Mouse (Mus musculus) embryonic facial prominence, embryonic 14.5 days (tissue): ENCODE measurements around the gene Pam16. TPM values are rescaled to one million over a fixed set of nuclear protein-coding genes. Genes with fewer than 3 reads are reported as not detected.
"Not testable (repeated sequence)": the region's sequence is repeated elsewhere in the genome, so short reads cannot be mapped to it uniquely, and the experiment has no call there.

ENCODE experiments used
- ATAC-seq: fragments of 200-750 bp; cut with Nextera tagmentation; 2 replicates; pipeline ENCODE4 v1.8.0; 2017; ENCODE audit warnings: low read depth, moderate number of reproducible peaks, moderate TSS enrichment
- DNase-seq: peaks from one replicate; pipeline ENCODE4 v3.0.0-alpha.2; 2015; ENCODE audit warnings: low spot score
- H3K27ac ChIP-seq: fragments of 300-500 bp; sonication (generic); replicated peaks from 2 replicates; pipeline ENCODE4 v1.5.1; 2014; ENCODE audit warnings: low read depth, mild to moderate bottlenecking, low read length, moderate library complexity
- H3K27me3 ChIP-seq: fragments of 300-500 bp; sonication (generic); replicated peaks from 2 replicates; pipeline ENCODE4 v1.6.1; 2014; ENCODE audit warnings: low read length; ENCODE audit not compliant: control insufficient read depth, insufficient read depth
- H3K36me3 ChIP-seq: fragments of 300-500 bp; sonication (generic); 2 replicates; pipeline ENCODE4 v1.6.1; 2014; ENCODE audit warnings: low read length, mixed read lengths; ENCODE audit not compliant: control insufficient read depth, insufficient read depth
- H3K4me1 ChIP-seq: fragments of 300-500 bp; sonication (generic); 2 replicates; pipeline ENCODE4 v1.6.1; 2014; ENCODE audit warnings: antibody characterized with exemption, low read length; ENCODE audit not compliant: control insufficient read depth, insufficient read depth
- H3K4me2 ChIP-seq: fragments of 300-500 bp; sonication (generic); 2 replicates; pipeline ENCODE4 v1.6.1; 2014; ENCODE audit warnings: low read depth, mild to moderate bottlenecking, low read length, moderate library complexity, mixed read lengths
- H3K4me3 ChIP-seq: fragments of 300-500 bp; sonication (generic); 2 replicates; pipeline ENCODE4 v1.5.1; 2014; ENCODE audit warnings: low read depth, mild to moderate bottlenecking, low read length
- H3K9ac ChIP-seq: fragments of 300-500 bp; sonication (generic); 2 replicates; pipeline ENCODE4 v1.6.1; 2014; ENCODE audit warnings: low read depth, mild to moderate bottlenecking, low read length, moderate library complexity, mixed read lengths
- H3K9me3 ChIP-seq: fragments of 300-500 bp; sonication (generic); 2 replicates; pipeline ENCODE4 v1.6.1; 2016; ENCODE audit warnings: low read length; ENCODE audit not compliant: control insufficient read depth
- WGBS: fragments of 180-500 bp; shearing (Covaris S2); extraction: QIAGEN DNeasy Blood & Tissue Kit; methylation state at CpG from one replicate; pipeline ENCODE4 v1.1.7; 2014; 5-methylcytosine and 5-hydroxymethylcytosine counted together
- polyA plus RNA-seq: library from polyadenylated mRNA; unstranded; fragments of >200 nt; fragmentation: Nextera tagmentation; extraction: Ambion mirVana; gene quantifications from 2 replicates; pipeline ENCODE4 v1.2.1, GENCODE M21; 2014

Gene Pam16
- polyA plus RNA-seq, 1 experiment from 2014 or later: 90.9 TPM

DNA sequence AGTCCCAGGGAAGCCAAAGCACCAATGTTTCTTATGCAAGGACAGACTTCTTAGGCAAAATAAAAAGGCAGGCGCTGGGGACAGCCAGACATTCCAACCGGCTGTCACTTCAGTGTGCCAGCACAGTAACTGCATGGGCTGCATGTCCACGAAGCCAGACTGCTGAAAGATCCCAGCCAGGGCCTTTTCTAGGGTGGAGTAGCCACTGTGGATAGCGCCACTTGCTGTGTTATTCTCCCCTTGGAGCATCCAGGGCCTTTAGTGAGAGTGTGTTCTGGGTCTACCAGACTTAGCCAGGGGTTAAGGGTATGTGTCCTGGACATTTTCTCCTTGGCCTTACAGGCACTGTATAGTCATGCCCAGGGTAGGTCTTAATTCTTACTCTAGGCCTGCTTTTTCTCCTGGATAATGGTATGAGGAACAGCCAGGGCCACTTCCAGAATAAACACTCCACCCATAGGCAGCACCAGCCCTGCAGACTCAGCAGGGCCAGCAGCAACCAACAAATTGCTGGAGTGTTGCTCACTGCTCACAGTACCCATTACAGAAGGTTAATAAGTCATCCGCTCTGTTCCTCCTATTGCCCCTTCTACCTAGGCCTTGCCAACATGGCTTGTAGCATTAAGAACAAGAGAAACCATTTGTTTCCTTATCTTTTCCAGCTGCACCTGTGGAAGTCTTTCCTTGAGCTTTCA is 37.1 kb downstream of the Pam16 start:
- Histone ChIP-seq H3K27me3 (no peaks in the 10 kb centered on the region), H3K27ac (peak overlapping the region; percentile 93), H3K36me3 (peaks cover 14% of the 10 kb centered on the region), H3K9ac (peak overlapping the region; percentile 69), H3K4me3 (no peak overlapping the region), H3K9me3 (no peaks in the 10 kb centered on the region), H3K4me1 (peaks cover 14% of the 10 kb centered on the region), H3K4me2 (0 out of 2 replicates have a peak overlapping the region, but pooled peaks have one; percentile 68)
- DNase-seq: no peak
- ATAC-seq: no peak
- WGBS: 56% methylated on average over 5 of the region's 5 CpGs

DNA sequence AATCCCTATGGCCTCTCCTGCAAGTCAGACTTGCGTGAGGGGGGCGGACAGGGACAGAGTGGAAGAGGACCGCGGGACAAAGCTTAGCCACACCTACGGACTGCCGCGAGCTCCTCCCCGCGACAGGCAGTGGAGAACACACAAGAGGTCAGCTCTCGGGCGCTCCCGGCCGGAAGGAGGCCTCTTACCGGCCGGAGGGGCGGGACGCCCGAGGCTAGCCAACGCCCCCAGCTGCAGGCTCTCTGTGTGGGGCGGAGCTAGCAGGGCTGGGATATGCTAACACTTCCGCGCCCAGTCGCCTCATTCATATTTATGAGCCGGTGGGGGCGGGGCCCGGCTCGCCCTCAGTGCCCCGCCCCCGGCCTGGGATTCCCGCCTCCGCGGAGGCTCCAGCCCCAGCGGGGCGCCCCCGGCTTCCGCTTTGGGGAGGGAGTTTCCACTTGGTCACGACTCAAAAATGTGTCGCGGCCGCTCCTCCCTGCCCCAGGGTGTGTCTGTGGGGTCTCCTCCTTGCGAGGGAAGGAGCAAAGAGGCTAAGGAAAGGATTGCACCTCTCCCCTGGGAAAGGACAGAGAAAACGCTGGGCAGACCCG is 38.2 kb downstream of the Pam16 start:
- Histone ChIP-seq H3K27me3 (no peaks in the 10 kb centered on the region), H3K27ac (peak overlapping the region; percentile 93), H3K4me1 (peaks cover 9% of the 10 kb centered on the region), H3K36me3 (peaks cover 8% of the 10 kb centered on the region; the same call in 1 of the 2 replicates), H3K9me3 (no peaks in the 10 kb centered on the region), H3K4me2 (peak overlapping the region; percentile 68), H3K9ac (peak overlapping the region; percentile 69), H3K4me3 (peak overlapping the region; percentile 47)
- DNase-seq: peak; percentile 99
- peak; percentile 99 for ATAC-seq
- WGBS: under 1% methylated on average over 21 of the region's 43 CpGs

DNA sequence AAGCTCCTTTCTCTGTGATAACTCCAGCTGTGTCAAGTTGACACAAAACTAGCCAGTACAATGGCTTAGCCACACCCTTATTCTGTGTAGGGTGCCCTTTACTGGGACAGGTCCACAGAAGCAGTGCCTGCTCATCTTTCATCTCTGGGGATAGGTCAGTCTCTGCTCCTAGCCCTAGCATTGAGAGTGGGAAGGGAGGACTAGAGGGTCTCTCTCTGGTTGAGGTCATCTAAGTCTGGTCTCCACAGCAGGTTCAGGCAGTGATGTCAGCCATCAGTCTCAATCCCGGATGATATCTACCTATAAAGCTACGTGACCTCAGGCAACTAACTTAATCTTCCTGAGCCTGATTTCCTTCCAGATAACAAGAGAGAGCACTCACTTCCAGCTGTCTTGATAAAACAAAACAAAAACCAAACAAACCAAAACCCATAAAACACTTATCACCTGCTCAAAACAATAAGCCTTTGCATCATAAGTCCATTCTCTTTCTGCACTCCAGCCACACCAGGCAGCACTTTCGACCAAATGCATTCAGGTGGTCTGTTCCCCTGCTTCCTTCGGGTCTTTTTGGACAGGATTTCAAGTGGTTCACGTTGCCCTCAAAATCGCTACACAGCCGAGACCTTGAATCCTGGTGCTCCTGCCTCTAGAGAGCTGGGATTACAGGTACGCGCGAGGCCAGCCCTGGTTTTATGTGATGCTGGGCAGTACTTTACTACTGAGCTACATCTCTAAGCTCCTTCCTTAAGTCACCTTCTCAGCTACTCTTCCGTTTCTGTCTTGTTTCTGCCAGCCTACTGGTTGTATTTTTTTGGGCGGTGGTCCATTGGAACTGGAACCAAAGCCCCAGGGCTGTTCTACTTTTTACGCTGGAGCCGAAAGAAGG is 38.9 kb downstream of the Pam16 start:
- peak; percentile 31 for ATAC-seq

DNA sequence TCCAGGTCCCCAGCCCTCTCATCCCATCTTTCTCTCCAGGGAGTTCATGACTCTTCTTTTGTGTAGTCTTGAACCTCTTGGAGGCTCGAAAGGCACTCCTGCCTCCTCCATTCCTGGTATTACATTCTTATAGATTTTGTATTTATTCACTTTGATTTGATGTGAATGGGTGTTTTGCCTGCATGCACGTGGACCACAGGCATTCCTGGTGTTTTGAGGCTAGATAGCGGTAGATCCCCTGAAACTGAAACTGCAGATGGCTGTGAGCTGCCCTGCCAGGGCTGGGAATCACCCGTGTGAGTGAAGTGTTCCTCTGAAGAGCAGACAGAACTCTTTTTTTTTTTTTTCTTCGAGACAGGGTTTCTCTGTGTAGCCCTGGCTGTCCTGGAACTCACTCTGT is 40.4 kb downstream of the Pam16 start:
- H3K9me3 ChIP-seq: no peaks in the 10 kb centered on the region
- H3K4me1 ChIP-seq: peaks cover 9% of the 10 kb centered on the region
- no peaks in the 10 kb centered on the region for H3K27me3 ChIP-seq
- H3K27ac ChIP-seq: no peak overlapping the region
- no peak overlapping the region for H3K9ac ChIP-seq
- 67% methylated on average over 5 of the region's 5 CpGs for WGBS
- H3K4me2 ChIP-seq: no peak overlapping the region
- no peaks in the 10 kb centered on the region for H3K36me3 ChIP-seq
- DNase-seq (no peak), ATAC-seq (no peak)
- H3K4me3 ChIP-seq: no peak overlapping the region

More for the DNA sequence above, 38.9 kb downstream of the Pam16 start:
- Histone ChIP-seq H3K9ac (peak overlapping the region; percentile 69), H3K36me3 (peaks cover 6% of the 10 kb centered on the region; the same call in 1 of the 2 replicates), H3K4me1 (peaks cover 9% of the 10 kb centered on the region), H3K4me3 (peak overlapping the region; percentile 47), H3K27me3 (no peaks in the 10 kb centered on the region), H3K9me3 (no peaks in the 10 kb centered on the region), H3K4me2 (peak overlapping the region; percentile 68), H3K27ac (peak overlapping the region; percentile 93)
- DNase-seq: no peak
- 9% methylated on average over 14 of the region's 14 CpGs for WGBS

DNA sequence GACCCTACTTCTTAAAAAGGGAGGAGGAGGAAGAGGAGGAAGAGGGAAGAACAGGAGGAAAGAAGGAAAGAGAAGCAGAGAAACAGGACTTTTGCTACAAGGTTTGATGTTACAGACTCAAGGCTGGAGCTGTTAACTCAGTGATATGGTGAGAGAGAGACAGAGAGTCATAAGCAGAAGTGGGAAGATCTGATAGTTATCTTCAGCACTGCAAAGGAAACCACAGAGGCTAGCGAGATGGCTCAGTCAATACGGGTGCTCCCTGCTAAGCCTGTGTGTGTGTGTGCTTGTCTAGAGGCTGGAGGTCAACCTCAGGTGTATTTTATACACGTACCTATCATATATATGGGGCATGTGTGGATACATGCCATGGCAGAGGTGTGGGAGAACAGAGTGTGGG is 41.0 kb downstream of the Pam16 start:
- H3K27me3 ChIP-seq: no peaks in the 10 kb centered on the region
- ATAC-seq: no peak
- 82% methylated on average over 3 of the region's 3 CpGs for WGBS

DNA sequence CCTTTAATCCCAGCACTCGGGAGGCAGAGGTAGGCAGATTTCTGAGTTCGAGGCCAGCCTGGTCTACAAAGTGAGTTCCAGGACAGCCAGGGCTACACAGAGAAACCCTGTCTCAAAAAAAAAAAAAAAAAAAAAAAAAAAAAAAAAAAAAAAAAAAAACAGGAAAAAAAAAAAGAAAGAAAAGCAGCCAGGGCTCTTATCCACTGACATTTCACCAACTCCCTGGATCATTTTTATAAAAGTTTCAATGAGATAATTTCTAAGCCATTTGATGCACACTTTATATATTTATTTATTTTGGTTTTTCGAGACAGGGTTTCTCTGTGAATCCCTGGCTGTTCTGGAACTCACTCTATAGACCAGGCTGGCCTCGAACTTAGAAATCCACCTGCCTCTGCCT is 43.6 kb downstream of the Pam16 start:
- not testable (repeated sequence) for H3K9ac ChIP-seq, H3K27me3 ChIP-seq, H3K4me1 ChIP-seq, H3K9me3 ChIP-seq, H3K4me2 ChIP-seq, DNase-seq, H3K4me3 ChIP-seq, ATAC-seq, H3K27ac ChIP-seq, H3K36me3 ChIP-seq
- 93% methylated on average over 3 of the region's 4 CpGs for WGBS

More for the DNA sequence above, 41.0 kb downstream of the Pam16 start:
- Histone ChIP-seq H3K9me3 (no peaks in the 10 kb centered on the region), H3K4me2 (no peak overlapping the region), H3K36me3 (no peaks in the 10 kb centered on the region), H3K9ac (no peak overlapping the region), H3K4me3 (no peak overlapping the region), H3K27ac (no peak overlapping the region), H3K4me1 (peaks cover 9% of the 10 kb centered on the region)
- no peak for DNase-seq

DNA sequence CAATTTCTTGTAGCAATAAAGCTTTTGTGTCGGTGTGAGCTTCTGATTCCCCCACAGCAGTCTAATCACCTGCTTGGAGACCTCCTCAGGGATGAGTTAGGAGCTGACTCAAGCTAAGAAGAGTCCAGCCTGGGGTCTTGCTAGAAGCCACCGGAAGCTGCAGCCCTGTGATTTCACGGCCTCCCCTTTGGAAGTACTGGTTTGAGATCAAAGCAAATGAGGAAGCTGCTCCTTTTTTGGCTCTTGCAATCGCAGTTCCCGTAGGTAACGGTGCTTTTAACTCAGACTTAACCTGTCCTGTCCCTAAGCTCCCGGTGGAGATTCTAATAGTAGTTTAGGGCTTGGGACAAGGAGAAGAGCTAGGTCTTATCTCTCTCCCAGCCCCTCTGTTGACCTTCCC is 46.2 kb downstream of the Pam16 start:
- ATAC-seq (no peak), DNase-seq (no peak)
- Histone ChIP-seq H3K4me1 (no peaks in the 10 kb centered on the region), H3K9ac (no peak overlapping the region), H3K9me3 (no peaks in the 10 kb centered on the region), H3K4me2 (no peak overlapping the region), H3K27me3 (no peaks in the 10 kb centered on the region), H3K4me3 (no peak overlapping the region), H3K36me3 (no peaks in the 10 kb centered on the region), H3K27ac (no peak overlapping the region)
- WGBS: 68% methylated on average over 7 of the region's 7 CpGs

DNA sequence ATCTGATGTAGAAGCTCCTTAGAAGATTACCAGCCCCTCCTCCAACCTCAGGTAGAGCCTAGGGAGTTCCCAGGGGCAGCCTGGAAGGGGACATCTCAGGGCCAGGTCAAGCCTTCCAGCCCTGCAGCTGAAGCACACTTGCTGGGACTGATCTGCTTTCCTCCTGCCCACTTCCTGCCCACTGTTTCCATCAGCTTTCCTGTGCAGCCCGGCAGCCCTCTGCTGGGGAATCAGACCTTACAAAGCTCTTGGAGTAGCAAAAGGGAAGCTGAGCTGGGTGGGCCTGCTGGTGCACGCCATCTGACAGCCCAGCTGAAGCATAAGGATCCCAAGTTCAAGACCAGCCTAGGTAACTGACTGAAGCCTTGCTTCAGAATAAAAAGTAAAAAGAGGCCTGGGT is 47.9 kb downstream of the Pam16 start:
- DNase-seq: no peak
- no peaks in the 10 kb centered on the region for H3K27me3 ChIP-seq
- ATAC-seq: no peak
- 34% methylated on average over 2 of the region's 2 CpGs for WGBS
- no peak overlapping the region for H3K9ac ChIP-seq
- H3K4me1 ChIP-seq: no peaks in the 10 kb centered on the region
- no peaks in the 10 kb centered on the region for H3K9me3 ChIP-seq
- no peaks in the 10 kb centered on the region for H3K36me3 ChIP-seq
- H3K4me3 ChIP-seq: no peak overlapping the region
- H3K4me2 ChIP-seq: no peak overlapping the region
- no peak overlapping the region for H3K27ac ChIP-seq
